Mouse (Mus musculus) ES-Bruce4 (cell line): ENCODE measurements at regions not wholly inside any gene's neighbourhood (a gene's known extent, or its start where the extent isn't known, plus 50 kb on each side); places are given as distances from the start of the nearest gene placed in this dataset.
A peak's percentile ranks its signal among the peaks of the same experiment; 100 is the strongest.

ENCODE experiments used
- H3K27ac ChIP-seq: 2 replicates; pipeline ENCODE4 v1.5.1; 2012; ENCODE audit warnings: low read length, inconsistent platforms; ENCODE audit not compliant: insufficient read depth
- H3K27me3 ChIP-seq: 2 replicates; pipeline ENCODE4 v1.6.1; 2012; ENCODE audit warnings: mild to moderate bottlenecking, low read length, inconsistent platforms; ENCODE audit not compliant: control insufficient read depth, poor library complexity, insufficient read depth, severe bottlenecking
- H3K36me3 ChIP-seq: 2 replicates; pipeline ENCODE4 v1.6.1; 2012; ENCODE audit warnings: inconsistent platforms, mild to moderate bottlenecking, low read length, moderate library complexity; ENCODE audit not compliant: control insufficient read depth, poor library complexity, insufficient read depth, severe bottlenecking
- H3K4me1 ChIP-seq: one replicate; pipeline ENCODE4 v1.8.1; 2011; ENCODE audit warnings: low read length; ENCODE audit not compliant: control insufficient read depth, insufficient read depth
- H3K4me3 ChIP-seq: 2 replicates; pipeline ENCODE4 v1.5.1; 2011; ENCODE audit warnings: low read depth, mild to moderate bottlenecking, low read length
- H3K9ac ChIP-seq: 2 replicates; pipeline ENCODE4 v1.6.1; 2012; ENCODE audit warnings: low read depth, mild to moderate bottlenecking, inconsistent platforms; ENCODE audit not compliant: poor library complexity, severe bottlenecking
- H3K9me3 ChIP-seq: replicated peaks from 2 replicates; pipeline ENCODE4 v1.6.1; 2012; ENCODE audit warnings: mild to moderate bottlenecking, low read length, inconsistent platforms; ENCODE audit not compliant: control insufficient read depth, poor library complexity, insufficient read depth, severe bottlenecking
- CTCF ChIP-seq: IDR thresholded peaks from one replicate; pipeline ENCODE4 v1.8.1; 2011; ENCODE audit warnings: low read depth, low read length
- EP300 ChIP-seq: IDR thresholded peaks from 2 replicates; pipeline ENCODE4 v1.6.1; 2011; ENCODE audit warnings: low read depth, low read length; ENCODE audit not compliant: insufficient read depth
- POLR2A ChIP-seq: IDR thresholded peaks from one replicate; pipeline ENCODE4 v1.8.1; 2011; ENCODE audit warnings: low read length; ENCODE audit not compliant: insufficient read depth

- H3K36me3 ChIP-seq, result no peaks in the 10 kb centered on the region
- no peak overlapping the region for H3K9ac ChIP-seq
- no peaks in the 10 kb centered on the region for H3K4me1 ChIP-seq
- peaks cover 7% of the 10 kb centered on the region for H3K9me3 ChIP-seq
- H3K4me3 ChIP-seq, result no peak overlapping the region
- no peak overlapping the region for H3K27ac ChIP-seq
- TF ChIP-seq CTCF (no peak), POLR2A (no peak), EP300 (no peak)
- no peaks in the 10 kb centered on the region for H3K27me3 ChIP-seq
These were observed 94.3 kb downstream of the Tmx1 start for GRCm38 (mm10) chr12:70547199-70547598.

GRCm38 (mm10) chr12:70549296-70549695 is 96.4 kb downstream of the Tmx1 start:
- Histone ChIP-seq H3K27ac (no peak overlapping the region), H3K27me3 (no peaks in the 10 kb centered on the region), H3K4me3 (no peak overlapping the region), H3K9ac (no peak overlapping the region), H3K9me3 (peaks cover 7% of the 10 kb centered on the region), H3K36me3 (no peaks in the 10 kb centered on the region), H3K4me1 (no peaks in the 10 kb centered on the region)
- TF ChIP-seq EP300, result 0 out of 2 replicates have a peak, but pooled peaks have one; percentile 51
- no peak for TF ChIP-seq CTCF
- TF ChIP-seq POLR2A, result no peak

- TF ChIP-seq EP300 (no peak), POLR2A (no peak), CTCF (no peak)
- H3K4me3 ChIP-seq, result no peak overlapping the region
- H3K9ac ChIP-seq, result no peak overlapping the region
- H3K4me1 ChIP-seq, result peaks cover 2% of the 10 kb centered on the region
- H3K27me3 ChIP-seq, result no peaks in the 10 kb centered on the region
- H3K9me3 ChIP-seq, result peaks cover 7% of the 10 kb centered on the region
- no peak overlapping the region for H3K27ac ChIP-seq
- no peaks in the 10 kb centered on the region for H3K36me3 ChIP-seq
These were observed 101.0 kb downstream of the Tmx1 start for GRCm38 (mm10) chr12:70553866-70554265.

- Histone ChIP-seq H3K27me3 (no peaks in the 10 kb centered on the region), H3K4me3 (no peak overlapping the region), H3K36me3 (no peaks in the 10 kb centered on the region), H3K9me3 (peaks cover 7% of the 10 kb centered on the region), H3K4me1 (peaks cover 2% of the 10 kb centered on the region), H3K9ac (no peak overlapping the region), H3K27ac (no peak overlapping the region)
- no peak for TF ChIP-seq CTCF
- TF ChIP-seq EP300, result no peak
- no peak for TF ChIP-seq POLR2A
These were observed 101.7 kb downstream of the Tmx1 start for GRCm38 (mm10) chr12:70554586-70554985.

- Histone ChIP-seq H3K9ac (no peak overlapping the region), H3K9me3 (peaks cover 7% of the 10 kb centered on the region), H3K27ac (no peak overlapping the region), H3K36me3 (no peaks in the 10 kb centered on the region), H3K27me3 (no peaks in the 10 kb centered on the region), H3K4me1 (peaks cover 2% of the 10 kb centered on the region), H3K4me3 (no peak overlapping the region)
- TF ChIP-seq CTCF (no peak), EP300 (no peak), POLR2A (no peak)
These were observed 102.8 kb downstream of the Tmx1 start for GRCm38 (mm10) chr12:70555723-70556122.

- no peak overlapping the region for H3K27ac ChIP-seq
- H3K9me3 ChIP-seq, result no peaks in the 10 kb centered on the region
- H3K36me3 ChIP-seq, result no peaks in the 10 kb centered on the region
- no peak overlapping the region for H3K4me3 ChIP-seq
- TF ChIP-seq EP300, result no peak
- H3K4me1 ChIP-seq, result peaks cover 2% of the 10 kb centered on the region
- no peaks in the 10 kb centered on the region for H3K27me3 ChIP-seq
- H3K9ac ChIP-seq, result no peak overlapping the region
These were observed 103.9 kb downstream of the Tmx1 start for GRCm38 (mm10) chr12:70556820-70557219.

- Histone ChIP-seq H3K27me3 (no peaks in the 10 kb centered on the region), H3K4me1 (no peaks in the 10 kb centered on the region), H3K36me3 (no peaks in the 10 kb centered on the region), H3K4me3 (no peak overlapping the region), H3K27ac (no peak overlapping the region), H3K9me3 (no peaks in the 10 kb centered on the region), H3K9ac (no peak overlapping the region)
- TF ChIP-seq POLR2A (no peak), CTCF (no peak), EP300 (no peak)
These were observed 110.6 kb downstream of the Tmx1 start for GRCm38 (mm10) chr12:70563446-70563845.
